Mouse (Mus musculus) liver, embryonic 11.5 days (tissue): ENCODE results near the gene Kalrn. TPM values are rescaled to one million over a fixed set of nuclear protein-coding genes. Genes with fewer than 3 reads are reported as not detected.

Experiments
- ATAC-seq: fragments of 200-750 bp; cut with Nextera tagmentation; replicated peaks from 2 replicates; pipeline ENCODE4 v1.8.0; 2017; ENCODE audit warnings: moderate number of reproducible peaks, mild to moderate bottlenecking, moderate TSS enrichment, moderate library complexity; ENCODE audit not compliant: low FRiP score
- DNase-seq: peaks from one replicate; pipeline ENCODE4 v3.0.0-alpha.2; 2017; ENCODE audit warnings: low spot score
- H3K27ac ChIP-seq: fragments of 300-500 bp; sonication (generic); 2 replicates; pipeline ENCODE4 v1.5.1; 2014; ENCODE audit warnings: mild to moderate bottlenecking, low read depth, low read length, control low read depth
- H3K27me3 ChIP-seq: fragments of 300-500 bp; sonication (generic); replicated peaks from 2 replicates; pipeline ENCODE4 v1.6.1; 2014; ENCODE audit warnings: low read length, mixed read lengths; ENCODE audit not compliant: control insufficient read depth, insufficient read depth
- H3K36me3 ChIP-seq: fragments of 300-500 bp; sonication (generic); 2 replicates; pipeline ENCODE4 v1.6.1; 2014; ENCODE audit warnings: mild to moderate bottlenecking, low read length, moderate library complexity, mixed read lengths; ENCODE audit not compliant: control insufficient read depth, insufficient read depth
- H3K4me1 ChIP-seq: fragments of 300-500 bp; sonication (generic); replicated peaks from 2 replicates; pipeline ENCODE4 v1.6.1; 2014; ENCODE audit warnings: low read length, mixed read lengths; ENCODE audit not compliant: control insufficient read depth, insufficient read depth
- H3K4me2 ChIP-seq: fragments of 300-500 bp; sonication (generic); 2 replicates; pipeline ENCODE4 v1.6.1; 2014; ENCODE audit warnings: mild to moderate bottlenecking, control low read depth, moderate library complexity
- H3K4me3 ChIP-seq: fragments of 300-500 bp; sonication (generic); 2 replicates; pipeline ENCODE4 v1.5.1; 2014; ENCODE audit warnings: low read depth, low read length, control low read depth
- H3K9ac ChIP-seq: fragments of 300-500 bp; sonication (generic); 2 replicates; pipeline ENCODE4 v1.6.1; 2014; ENCODE audit warnings: low read depth, low read length, control low read depth
- H3K9me3 ChIP-seq: fragments of 300-500 bp; sonication (generic); 2 replicates; pipeline ENCODE4 v1.6.1; 2016; ENCODE audit warnings: low read length, inconsistent platforms, mixed read lengths; ENCODE audit not compliant: control insufficient read depth
- WGBS: fragments of 180-500 bp; shearing (Covaris S2); extraction: QIAGEN DNeasy Blood & Tissue Kit; methylation state at CpG from one replicate; pipeline ENCODE4 v1.1.7; 2014; 5-methylcytosine and 5-hydroxymethylcytosine counted together
- polyA plus RNA-seq: library from polyadenylated mRNA; unstranded; fragments of >200 nt; fragmentation: Nextera tagmentation; extraction: Ambion mirVana; gene quantifications from 2 replicates; pipeline ENCODE4 v1.2.1, GENCODE M21; 2014

Kalrn gene
- polyA plus RNA-seq, 1 experiment from 2014 or later, result 25.1 TPM

- WGBS, result 80% methylated on average over 6 of the region's 6 CpGs
- Histone ChIP-seq H3K4me2 (no peak overlapping the region), H3K9me3 (no peaks in the 10 kb centered on the region), H3K36me3 (no peaks in the 10 kb centered on the region), H3K9ac (no peak overlapping the region), H3K27ac (no peak overlapping the region), H3K4me3 (no peak overlapping the region), H3K4me1 (no peaks in the 10 kb centered on the region), H3K27me3 (no peaks in the 10 kb centered on the region)
- no peak for DNase-seq
- no peak for ATAC-seq
Observed at GRCm38 (mm10) chr16:34294568-34294967, 278.8 kb downstream of the Kalrn start.

- no peak for ATAC-seq
- Histone ChIP-seq H3K4me1 (no peaks in the 10 kb centered on the region), H3K9ac (no peak overlapping the region), H3K27ac (no peak overlapping the region), H3K36me3 (no peaks in the 10 kb centered on the region), H3K4me3 (no peak overlapping the region), H3K9me3 (no peaks in the 10 kb centered on the region), H3K4me2 (no peak overlapping the region), H3K27me3 (no peaks in the 10 kb centered on the region)
- DNase-seq, result no peak
- 92% methylated on average over 2 of the region's 2 CpGs for WGBS
Observed at GRCm38 (mm10) chr16:34293675-34294074, 279.7 kb downstream of the Kalrn start.

- H3K27ac ChIP-seq, result no peak overlapping the region
- no peaks in the 10 kb centered on the region for H3K36me3 ChIP-seq
- H3K27me3 ChIP-seq, result no peaks in the 10 kb centered on the region
- no peak overlapping the region for H3K9ac ChIP-seq
- H3K4me2 ChIP-seq, result no peak overlapping the region
- ATAC-seq (no peak), DNase-seq (no peak)
- 42% methylated on average over 7 of the region's 7 CpGs for WGBS
- H3K4me3 ChIP-seq, result no peak overlapping the region
- no peaks in the 10 kb centered on the region for H3K4me1 ChIP-seq
- no peaks in the 10 kb centered on the region for H3K9me3 ChIP-seq
Observed at GRCm38 (mm10) chr16:34289583-34289982, 283.7 kb downstream of the Kalrn start.

GRCm38 (mm10) chr16:34282026-34282425 lies 291.3 kb downstream of the Kalrn start:
- Histone ChIP-seq H3K4me1 (no peaks in the 10 kb centered on the region), H3K9me3 (no peaks in the 10 kb centered on the region), H3K9ac (no peak overlapping the region), H3K36me3 (no peaks in the 10 kb centered on the region), H3K4me3 (no peak overlapping the region), H3K27ac (no peak overlapping the region), H3K4me2 (no peak overlapping the region), H3K27me3 (no peaks in the 10 kb centered on the region)
- whole genome bisulfite sequencing, result 83% methylated on average over 8 of the region's 8 CpGs
- DNase-seq (no peak), ATAC-seq (no peak)

GRCm38 (mm10) chr16:34279654-34280383 lies 293.5 kb downstream of the Kalrn start:
- no peak for ATAC-seq
- WGBS, result 75% methylated on average over 7 of the region's 7 CpGs

GRCm38 (mm10) chr16:34278249-34278790 lies 295.0 kb downstream of the Kalrn start:
- 52% methylated on average over 4 of the region's 4 CpGs for WGBS
- no peaks in the 10 kb centered on the region for H3K27me3 ChIP-seq
- no peaks in the 10 kb centered on the region for H3K36me3 ChIP-seq
- DNase-seq, result no peak
- H3K9ac ChIP-seq, result no peak overlapping the region
- H3K9me3 ChIP-seq, result no peaks in the 10 kb centered on the region
- no peak for ATAC-seq
- no peak overlapping the region for H3K4me3 ChIP-seq
- H3K4me2 ChIP-seq, result no peak overlapping the region
- no peak overlapping the region for H3K27ac ChIP-seq
- H3K4me1 ChIP-seq, result no peaks in the 10 kb centered on the region

More at GRCm38 (mm10) chr16:34279654-34280383, 293.5 kb downstream of the Kalrn start:
- no peaks in the 10 kb centered on the region for H3K27me3 ChIP-seq
- H3K4me2 ChIP-seq, result no peak overlapping the region
- no peak for DNase-seq
- H3K36me3 ChIP-seq, result no peaks in the 10 kb centered on the region
- H3K4me1 ChIP-seq, result no peaks in the 10 kb centered on the region
- H3K27ac ChIP-seq, result no peak overlapping the region
- H3K4me3 ChIP-seq, result no peak overlapping the region
- no peak overlapping the region for H3K9ac ChIP-seq
- H3K9me3 ChIP-seq, result no peaks in the 10 kb centered on the region

- DNase-seq (no peak), ATAC-seq (no peak)
- Histone ChIP-seq H3K27ac (no peak overlapping the region), H3K9me3 (no peaks in the 10 kb centered on the region), H3K4me2 (no peak overlapping the region), H3K4me1 (no peaks in the 10 kb centered on the region), H3K27me3 (no peaks in the 10 kb centered on the region), H3K4me3 (no peak overlapping the region), H3K9ac (no peak overlapping the region), H3K36me3 (no peaks in the 10 kb centered on the region)
Observed at GRCm38 (mm10) chr16:34274607-34275006, 298.7 kb downstream of the Kalrn start.

GRCm38 (mm10) chr16:34271476-34271875 lies 301.9 kb downstream of the Kalrn start:
- DNase-seq, result no peak
- Histone ChIP-seq H3K4me1 (no peaks in the 10 kb centered on the region), H3K4me3 (no peak overlapping the region), H3K4me2 (no peak overlapping the region), H3K9me3 (no peaks in the 10 kb centered on the region), H3K27me3 (no peaks in the 10 kb centered on the region), H3K27ac (no peak overlapping the region), H3K9ac (no peak overlapping the region), H3K36me3 (no peaks in the 10 kb centered on the region)
- 84% methylated on average over 5 of the region's 5 CpGs for WGBS
- no peak for ATAC-seq

GRCm38 (mm10) chr16:34270681-34271080 lies 302.7 kb downstream of the Kalrn start:
- Histone ChIP-seq H3K36me3 (no peaks in the 10 kb centered on the region), H3K27ac (no peak overlapping the region), H3K4me1 (no peaks in the 10 kb centered on the region), H3K4me3 (no peak overlapping the region), H3K27me3 (no peaks in the 10 kb centered on the region), H3K9ac (no peak overlapping the region), H3K9me3 (no peaks in the 10 kb centered on the region), H3K4me2 (no peak overlapping the region)
- DNase-seq (no peak), ATAC-seq (no peak)
- WGBS, result 42% methylated on average over 2 of the region's 2 CpGs
